Mouse (Mus musculus) left cerebral cortex, adult 8-10 months (tissue): ENCODE measurements at regions not wholly inside any gene's neighbourhood (a gene's known extent, or its start where the extent isn't known, plus 50 kb on each side); places are given as distances from the start of the nearest gene placed in this dataset.
A peak's percentile ranks its signal among the peaks of the same experiment; 100 is the strongest.

Experiments used
- DNase-seq, 2 experiments: peaks; one replicate each; pipeline ENCODE4 v3.0.0; 2022; ENCODE audit warnings: low spot score in 2 of 2

- DNase-seq = peak in 1 of 2 experiments; percentile 26
Observed at GRCm38 (mm10) chr6:117563704-117564103, 277.3 kb upstream of the Zfp637 start.

GRCm38 (mm10) chr6:117566786-117567185 is 274.2 kb upstream of the Zfp637 start:
- no peak for DNase-seq

DNA sequence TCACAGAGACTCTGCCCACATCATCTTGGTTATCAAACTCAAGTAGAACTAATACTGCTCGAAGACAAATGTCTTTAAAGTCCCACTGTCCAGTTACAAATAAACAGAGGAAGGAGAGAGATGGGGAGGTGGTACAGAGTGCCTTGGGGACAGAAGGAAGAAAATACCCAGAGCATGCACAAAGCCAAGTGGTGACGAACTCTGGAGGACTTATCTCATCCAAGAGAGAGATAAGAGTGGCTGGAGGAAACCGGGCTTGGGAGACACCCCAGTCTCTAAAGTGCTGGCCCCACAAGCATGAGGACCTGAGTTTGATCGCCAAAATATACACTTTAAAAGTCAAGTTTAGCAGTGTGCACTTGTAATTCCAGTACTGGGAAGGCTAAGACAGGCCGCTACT is 273.3 kb upstream of the Zfp637 start:
- no peak for DNase-seq

GRCm38 (mm10) chr6:117569576-117570326 is 271.2 kb upstream of the Zfp637 start:
- no peak for DNase-seq

GRCm38 (mm10) chr6:117570346-117570745 is 270.6 kb upstream of the Zfp637 start:
- no peak for DNase-seq

GRCm38 (mm10) chr6:117570791-117571190 is 270.2 kb upstream of the Zfp637 start:
- DNase-seq = no peak

DNA sequence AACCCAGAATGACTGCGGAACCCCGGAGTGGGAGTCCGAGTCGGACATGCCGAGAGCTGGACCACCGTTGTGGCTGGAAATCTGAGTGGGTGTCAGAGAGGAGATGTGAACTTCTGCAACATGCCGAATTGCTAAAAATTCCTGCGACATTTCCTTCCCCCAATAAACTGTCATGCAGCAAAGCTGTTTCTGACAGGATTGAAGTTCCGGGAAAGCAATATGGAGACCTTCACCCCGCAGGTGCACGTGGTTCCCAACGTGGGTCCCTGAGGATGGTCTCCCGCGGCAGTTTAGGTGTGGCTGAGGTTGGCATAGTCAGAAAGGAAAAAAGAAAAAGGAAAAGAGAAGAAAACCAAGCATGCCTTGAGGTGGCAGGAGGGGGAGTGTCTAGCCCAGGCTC is 269.0 kb upstream of the Zfp637 start:
- DNase-seq = no peak

- no peak for DNase-seq
Observed at GRCm38 (mm10) chr6:117573371-117573770, 267.6 kb upstream of the Zfp637 start.

GRCm38 (mm10) chr6:117574146-117574545 is 266.8 kb upstream of the Zfp637 start:
- no peak for DNase-seq

DNA sequence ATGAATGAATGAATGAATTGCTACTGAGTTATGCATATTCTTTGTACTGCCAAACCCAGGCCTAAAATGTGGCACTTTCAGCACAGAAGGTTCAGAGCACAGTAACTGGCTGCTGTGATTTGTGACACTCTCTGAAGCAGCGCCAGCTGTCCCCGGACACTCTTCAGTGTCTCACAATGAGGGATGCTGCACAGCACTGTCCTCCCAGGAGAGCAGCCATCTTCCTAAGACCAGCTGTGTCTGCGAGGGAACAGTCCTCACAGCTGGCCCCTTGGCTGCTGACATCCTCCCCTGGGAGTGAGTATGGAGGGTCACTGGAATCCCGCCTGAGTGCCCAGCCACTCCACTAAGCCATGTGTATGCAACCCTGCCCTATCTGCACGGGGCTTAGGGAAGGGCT is 265.9 kb upstream of the Zfp637 start:
- DNase-seq = no peak

GRCm38 (mm10) chr6:117576021-117576420 is 265.0 kb upstream of the Zfp637 start:
- no peak for DNase-seq

- DNase-seq = no peak
Observed at GRCm38 (mm10) chr6:117577539-117578521, 263.1 kb upstream of the Zfp637 start.

GRCm38 (mm10) chr6:117580951-117581350 is 260.0 kb upstream of the Zfp637 start:
- no peak for DNase-seq

GRCm38 (mm10) chr6:117583121-117583520 is 257.9 kb upstream of the Zfp637 start:
- no peak for DNase-seq

DNA sequence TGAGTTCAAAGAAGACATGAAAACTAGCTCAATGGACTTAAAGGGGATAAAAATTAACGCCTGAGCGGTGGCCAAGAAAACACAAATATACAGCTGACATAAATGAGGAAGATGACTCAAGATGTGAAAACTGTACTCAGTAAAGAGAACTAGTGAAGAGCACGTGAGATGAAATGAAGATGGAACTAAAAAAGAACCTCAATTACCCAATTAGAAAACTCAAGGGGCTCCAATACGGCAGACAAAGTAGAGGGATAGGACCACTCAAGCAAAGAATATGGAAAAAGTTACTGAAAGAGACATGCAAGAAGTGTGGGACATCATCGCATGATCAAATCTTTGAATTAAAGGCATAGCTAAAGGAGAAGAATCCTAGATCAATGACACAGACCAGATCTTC is 256.4 kb upstream of the Zfp637 start:
- no peak for DNase-seq

DNA sequence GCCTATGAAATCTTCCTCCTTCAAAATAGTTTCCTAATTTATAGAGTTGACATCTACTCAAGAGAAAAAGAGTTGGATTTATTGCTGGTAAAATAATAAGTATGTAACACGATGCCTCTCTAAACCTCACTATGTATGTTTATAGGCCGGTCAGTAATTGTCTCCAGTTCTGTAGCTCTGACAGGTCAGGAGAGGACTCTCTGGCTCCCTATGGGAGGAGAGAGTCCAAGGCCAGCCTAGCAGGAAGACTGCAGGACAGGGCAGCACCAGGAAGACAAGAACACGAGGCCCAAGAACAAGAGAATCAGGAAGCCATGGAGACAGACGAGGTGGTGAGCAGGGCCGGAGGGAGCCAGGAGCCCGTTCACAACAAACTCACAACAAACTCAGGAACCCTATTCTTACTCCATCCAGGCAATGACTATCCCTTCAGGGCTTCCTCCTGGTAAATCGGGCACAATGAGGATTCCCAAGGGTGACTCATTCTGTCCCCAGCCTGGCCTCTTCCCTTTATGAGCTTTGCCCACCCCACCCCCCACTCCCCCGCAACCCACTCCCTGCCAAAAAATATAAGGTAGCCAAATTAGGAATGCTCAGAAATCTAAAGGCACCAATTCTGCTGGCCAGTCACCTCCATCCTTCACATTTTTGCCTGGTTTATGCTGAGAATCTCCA is 244.7 kb upstream of the Zfp637 start:
- no peak for DNase-seq

- no peak for DNase-seq
Observed at GRCm38 (mm10) chr6:117604834-117605233, 236.1 kb upstream of the Zfp637 start.

GRCm38 (mm10) chr6:117605685-117606084 is 235.3 kb upstream of the Zfp637 start:
- no peak for DNase-seq

GRCm38 (mm10) chr6:117606211-117606610 is 234.8 kb upstream of the Zfp637 start:
- no peak for DNase-seq

GRCm38 (mm10) chr6:117607023-117607422 is 234.0 kb upstream of the Zfp637 start:
- DNase-seq = no peak

DNA sequence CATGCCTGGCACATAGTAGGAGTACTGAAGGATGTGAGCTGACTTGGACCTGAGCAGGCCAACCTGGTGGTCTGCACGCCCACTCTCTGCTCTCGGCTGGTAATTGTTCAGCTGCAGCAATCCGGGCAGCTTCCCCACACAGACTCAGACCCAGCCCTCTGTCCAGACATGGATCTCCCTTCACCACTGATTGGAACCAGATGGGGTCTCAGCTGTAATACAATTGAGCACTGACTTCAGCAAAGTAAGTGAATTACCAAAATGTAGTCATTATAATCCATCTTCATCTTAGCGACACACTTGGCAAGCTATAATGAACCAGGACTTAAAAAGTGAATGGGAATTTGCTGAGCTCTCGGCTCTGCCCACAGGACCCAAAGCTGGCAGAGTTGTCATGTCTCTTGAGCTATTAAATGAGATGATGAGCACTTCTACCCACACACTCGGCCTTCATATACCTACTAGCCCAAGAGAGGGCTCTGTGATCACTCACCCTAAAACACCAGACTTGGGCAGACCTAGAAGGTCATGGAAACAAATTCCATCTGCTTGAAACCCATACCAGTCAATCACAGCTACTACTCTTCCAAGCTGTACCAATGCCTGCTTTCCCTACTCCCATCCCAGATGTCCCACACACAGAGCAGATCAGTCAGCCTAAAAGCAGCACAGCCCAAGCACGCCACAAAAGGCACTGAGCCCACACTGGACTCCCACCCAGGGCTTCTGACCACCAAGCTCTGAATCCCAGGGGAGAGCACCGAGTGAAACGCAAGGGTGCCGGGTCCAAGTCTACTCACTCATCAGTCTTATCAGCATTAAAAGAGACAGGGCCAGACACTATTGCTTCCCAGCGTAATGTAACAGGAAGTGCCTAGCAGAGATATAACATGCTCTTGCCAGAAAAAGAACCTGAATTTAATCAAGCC is 231.2 kb upstream of the Zfp637 start:
- DNase-seq = no peak
